Mouse (Mus musculus): ENCODE results near the gene Nek2. TPM values are rescaled to one million over a fixed set of nuclear protein-coding genes. Genes with fewer than 3 reads are reported as not detected.

Gene Nek2
- 1.2 TPM for total RNA-seq (2023)

DNA sequence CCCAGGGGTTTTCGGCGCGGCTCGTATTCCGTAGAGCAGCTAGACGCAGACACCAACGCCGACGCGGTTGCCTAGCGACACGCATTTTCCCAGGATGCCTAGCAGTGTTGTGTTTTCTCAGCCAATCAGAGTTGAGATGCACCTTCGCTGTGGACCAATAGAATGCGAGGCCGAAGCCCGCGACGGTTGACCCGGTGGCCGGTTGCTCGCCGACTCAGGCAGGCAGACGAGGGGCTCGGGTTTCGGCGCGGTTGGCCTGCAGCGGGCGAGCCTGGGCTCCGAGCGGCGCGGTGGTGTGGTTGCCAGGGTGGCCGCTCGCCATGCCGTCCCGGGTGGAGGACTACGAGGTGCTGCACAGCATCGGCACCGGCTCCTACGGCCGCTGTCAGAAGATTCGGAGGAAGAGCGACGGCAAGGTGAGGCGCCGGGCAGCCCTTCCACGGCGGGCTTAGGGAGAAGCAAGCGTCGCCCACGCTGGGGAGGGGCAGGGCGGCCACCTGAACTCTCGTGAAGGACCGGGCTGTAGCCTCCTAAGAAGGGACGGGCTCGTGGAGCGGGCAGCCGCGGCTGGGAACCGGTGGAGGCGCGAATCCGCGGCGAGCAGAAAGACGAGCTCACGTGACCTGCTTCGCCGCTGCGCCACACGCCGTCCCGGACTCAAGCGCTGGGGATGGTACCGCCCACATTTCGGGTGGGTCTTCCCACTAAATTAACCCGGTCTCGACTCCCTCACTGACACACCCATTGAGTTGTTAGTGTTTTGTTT, at the start of gene Nek2:
Gene Nek2, plus strand, starts transcription at position 119 of the 766 bp plus-strand sequence.

Other genes with a start within 250 kb of the Nek2 start
- 3.9 TPM for gene Dtl, start 245.9 kb upstream of the Nek2 start, total RNA-seq (2023)
- 65.4 TPM for gene Ints7, start 245.8 kb upstream of the Nek2 start, total RNA-seq (2023)
- gene Lpgat1, start 103.6 kb upstream of the Nek2 start, total RNA-seq (2023), result 20.5 TPM
- gene Slc30a1, start 85.3 kb downstream of the Nek2 start, total RNA-seq (2023), result 19.2 TPM
- gene Rd3, start 155.9 kb downstream of the Nek2 start, total RNA-seq (2023), result 0.24 TPM

Data from CD4-positive naive resting alpha-beta T cell, adult 57 days (primary cell).